Mouse (Mus musculus): ENCODE measurements around the gene Atcay. TPM values are rescaled to one million over a fixed set of nuclear protein-coding genes. Genes with fewer than 3 reads are reported as not detected.
A peak's percentile ranks its signal among the peaks of the same experiment; 100 is the strongest.

Atcay gene
- polyA plus RNA-seq, 1 experiment from 2014 or later, result not detected

DNA sequence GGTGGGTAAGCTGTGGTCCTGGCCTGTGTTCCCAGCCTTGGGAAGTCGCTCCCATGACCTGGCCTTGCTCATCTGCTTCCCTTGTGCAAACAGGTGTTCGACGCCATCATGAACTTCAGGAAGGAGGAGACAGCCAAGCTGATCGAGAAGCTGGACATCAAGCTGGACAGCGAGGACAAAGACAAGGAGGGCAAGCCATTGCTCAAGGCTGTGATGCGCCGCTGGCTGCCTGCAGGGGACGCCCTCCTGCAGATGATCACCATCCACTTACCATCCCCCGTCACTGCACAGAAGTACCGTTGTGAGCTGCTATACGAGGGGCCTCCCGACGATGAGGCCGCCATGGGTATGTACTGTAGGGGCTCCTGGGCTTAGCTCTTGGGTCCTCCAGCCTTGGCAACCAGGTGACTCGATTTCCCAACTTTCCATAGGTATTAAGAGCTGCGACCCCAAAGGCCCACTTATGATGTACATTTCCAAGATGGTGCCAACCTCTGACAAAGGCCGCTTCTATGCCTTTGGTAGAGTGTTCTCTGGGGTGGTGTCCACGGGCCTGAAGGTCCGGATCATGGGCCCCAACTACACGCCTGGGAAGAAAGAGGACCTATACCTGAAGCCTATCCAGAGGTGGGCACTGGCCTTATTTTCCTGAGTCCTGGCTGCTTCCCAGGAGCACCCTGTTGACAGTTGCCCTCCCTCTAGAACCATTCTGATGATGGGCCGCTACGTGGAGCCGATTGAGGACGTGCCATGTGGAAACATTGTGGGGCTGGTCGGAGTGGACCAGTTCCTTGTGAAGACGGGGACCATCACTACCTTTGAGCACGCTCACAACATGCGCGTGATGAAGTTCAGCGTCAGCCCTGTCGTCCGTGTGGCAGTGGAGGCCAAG is 50.9 kb downstream of the Atcay start:
- no peak overlapping the region for H3K4me3 ChIP-seq (ENCODE audit: low read depth, low read length)
- H3K36me3 ChIP-seq (ENCODE audit: insufficient read depth, low read length), result peaks cover 45% of the 10 kb centered on the region
- WGBS, result 87% methylated on average over 32 of the region's 32 CpGs
- H3K9me3 ChIP-seq (ENCODE audit: low read length), result no peaks in the 10 kb centered on the region
- H3K4me1 ChIP-seq (ENCODE audit: insufficient read depth, low read depth, low read length), result peaks cover 12% of the 10 kb centered on the region
- no peak overlapping the region for H3K9ac ChIP-seq (replicated peaks; ENCODE audit: low read depth)
- TF ChIP-seq CTCF (IDR thresholded peaks at IDR 0.05) (peak; percentile 39; the same call in 1 of the 2 replicates), EP300 (IDR thresholded peaks at IDR 0.05) (no peak)
- ATAC-seq (no peak), DNase-seq (ENCODE audit: low spot score) (no peak)
- H3K27me3 ChIP-seq (replicated peaks; ENCODE audit: insufficient read depth, low read length), result no peaks in the 10 kb centered on the region
- H3K4me2 ChIP-seq (replicated peaks; ENCODE audit: low read depth, low read length), result no peak overlapping the region
- no peak overlapping the region for H3K27ac ChIP-seq (ENCODE audit: low read length)

DNA sequence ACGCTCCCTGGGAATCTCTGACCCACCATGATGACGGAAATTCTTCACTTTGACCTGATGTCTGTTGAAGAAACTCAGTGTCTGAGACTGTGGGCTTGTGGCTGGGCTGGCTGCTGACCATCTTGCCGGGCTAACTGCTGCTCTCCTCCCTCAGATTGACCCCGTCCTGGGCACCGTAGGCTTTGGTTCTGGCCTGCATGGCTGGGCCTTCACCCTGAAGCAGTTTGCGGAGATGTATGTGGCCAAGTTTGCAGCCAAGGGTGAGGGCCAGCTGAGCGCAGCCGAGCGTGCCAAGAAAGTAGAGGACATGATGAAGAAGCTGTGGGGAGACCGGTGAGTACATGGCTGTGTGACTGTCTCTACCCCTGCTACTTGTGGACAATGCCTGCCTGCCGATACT is 51.7 kb downstream of the Atcay start:
- Histone ChIP-seq H3K9ac (replicated peaks; ENCODE audit: low read depth) (no peak overlapping the region), H3K27ac (ENCODE audit: low read length) (no peak overlapping the region), H3K4me2 (replicated peaks; ENCODE audit: low read depth, low read length) (no peak overlapping the region), H3K9me3 (ENCODE audit: low read length) (no peaks in the 10 kb centered on the region), H3K4me3 (ENCODE audit: low read depth, low read length) (no peak overlapping the region), H3K27me3 (replicated peaks; ENCODE audit: insufficient read depth, low read length) (no peaks in the 10 kb centered on the region), H3K36me3 (ENCODE audit: insufficient read depth, low read length) (peaks cover 45% of the 10 kb centered on the region), H3K4me1 (ENCODE audit: insufficient read depth, low read depth, low read length) (peaks cover 11% of the 10 kb centered on the region)
- 84% methylated on average over 11 of the region's 11 CpGs for WGBS
- ATAC-seq, result no peak
- DNase-seq (ENCODE audit: low spot score), result no peak
- TF ChIP-seq EP300 (IDR thresholded peaks at IDR 0.05) (no peak), CTCF (IDR thresholded peaks at IDR 0.05) (no peak)

DNA sequence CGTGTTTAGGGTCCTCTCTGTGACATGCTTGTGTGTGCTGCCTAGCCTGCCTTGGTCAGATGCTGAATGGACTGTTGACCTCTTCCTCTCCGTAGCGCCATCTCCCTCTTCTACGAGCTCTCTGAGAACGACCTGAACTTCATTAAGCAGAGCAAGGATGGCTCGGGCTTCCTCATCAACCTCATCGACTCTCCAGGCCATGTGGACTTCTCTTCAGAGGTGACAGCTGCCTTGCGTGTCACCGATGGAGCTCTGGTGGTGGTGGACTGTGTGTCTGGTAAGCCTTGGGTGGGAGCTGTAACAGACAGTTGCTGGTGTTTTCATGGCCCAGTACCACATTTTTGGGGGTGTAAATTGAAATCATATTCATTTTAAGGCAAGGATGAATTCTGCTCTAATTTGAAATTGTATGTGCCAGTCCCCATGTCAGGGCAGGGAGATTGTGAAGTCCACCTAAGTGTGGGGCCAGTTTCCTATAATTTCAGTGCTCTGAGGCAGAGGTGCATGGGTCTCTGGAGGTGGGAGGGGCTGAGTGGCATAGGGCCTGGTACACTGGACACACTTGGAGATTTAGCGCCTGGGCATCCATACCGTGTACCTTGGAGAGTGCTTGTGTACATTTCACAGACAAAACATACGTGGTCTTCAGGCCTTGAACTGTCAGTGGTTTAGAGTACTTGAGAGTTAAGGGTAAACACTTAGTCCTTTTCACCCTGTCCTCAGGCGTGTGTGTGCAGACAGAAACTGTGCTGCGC is 52.5 kb downstream of the Atcay start:
- H3K9me3 ChIP-seq (ENCODE audit: low read length), result no peaks in the 10 kb centered on the region
- no peaks in the 10 kb centered on the region for H3K27me3 ChIP-seq (replicated peaks; ENCODE audit: insufficient read depth, low read length)
- TF ChIP-seq EP300 (IDR thresholded peaks at IDR 0.05) (no peak), CTCF (IDR thresholded peaks at IDR 0.05) (no peak)
- 46% methylated on average over 14 of the region's 14 CpGs for WGBS
- H3K9ac ChIP-seq (replicated peaks; ENCODE audit: low read depth), result peak overlapping the region; percentile 97
- peaks cover 45% of the 10 kb centered on the region for H3K36me3 ChIP-seq (ENCODE audit: insufficient read depth, low read length)
- ATAC-seq (no peak), DNase-seq (ENCODE audit: low spot score) (no peak)
- peak overlapping the region; percentile 77 for H3K4me2 ChIP-seq (replicated peaks; ENCODE audit: low read depth, low read length)
- peaks cover 5% of the 10 kb centered on the region; the same call in 1 of the 2 replicates for H3K4me1 ChIP-seq (ENCODE audit: insufficient read depth, low read depth, low read length)
- peak overlapping the region; percentile 82 for H3K4me3 ChIP-seq (ENCODE audit: low read depth, low read length)
- no peak overlapping the region for H3K27ac ChIP-seq (ENCODE audit: low read length)

DNA sequence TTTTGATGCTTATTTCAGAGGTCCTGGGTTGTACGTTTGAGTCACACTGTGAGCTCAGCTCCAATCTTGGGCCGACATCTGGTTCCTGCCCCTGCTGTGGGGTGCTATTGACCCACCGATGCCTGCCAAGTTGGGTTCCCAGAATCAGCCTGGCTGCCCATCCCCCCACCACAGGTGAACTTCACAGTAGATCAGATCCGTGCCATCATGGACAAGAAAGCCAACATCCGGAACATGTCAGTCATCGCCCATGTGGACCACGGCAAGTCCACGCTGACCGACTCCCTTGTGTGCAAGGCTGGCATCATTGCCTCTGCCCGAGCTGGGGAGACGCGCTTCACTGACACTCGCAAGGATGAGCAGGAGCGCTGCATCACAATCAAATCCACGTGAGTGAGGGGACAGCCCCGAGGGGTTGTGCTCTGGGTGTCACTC is 53.1 kb downstream of the Atcay start:
- Histone ChIP-seq H3K36me3 (ENCODE audit: insufficient read depth, low read length) (peaks cover 45% of the 10 kb centered on the region), H3K4me2 (replicated peaks; ENCODE audit: low read depth, low read length) (peak overlapping the region; percentile 77), H3K27me3 (replicated peaks; ENCODE audit: insufficient read depth, low read length) (no peaks in the 10 kb centered on the region), H3K4me1 (ENCODE audit: insufficient read depth, low read depth, low read length) (peaks cover 5% of the 10 kb centered on the region; the same call in 1 of the 2 replicates), H3K4me3 (ENCODE audit: low read depth, low read length) (peak overlapping the region; percentile 82), H3K9ac (replicated peaks; ENCODE audit: low read depth) (peak overlapping the region; percentile 97), H3K27ac (ENCODE audit: low read length) (peak overlapping the region; percentile 93), H3K9me3 (ENCODE audit: low read length) (no peaks in the 10 kb centered on the region)
- DNase-seq (ENCODE audit: low spot score) (peak; percentile 41), ATAC-seq (no peak)
- TF ChIP-seq CTCF (IDR thresholded peaks at IDR 0.05) (no peak), EP300 (IDR thresholded peaks at IDR 0.05) (no peak)
- 7% methylated on average over 16 of the region's 16 CpGs for WGBS

DNA sequence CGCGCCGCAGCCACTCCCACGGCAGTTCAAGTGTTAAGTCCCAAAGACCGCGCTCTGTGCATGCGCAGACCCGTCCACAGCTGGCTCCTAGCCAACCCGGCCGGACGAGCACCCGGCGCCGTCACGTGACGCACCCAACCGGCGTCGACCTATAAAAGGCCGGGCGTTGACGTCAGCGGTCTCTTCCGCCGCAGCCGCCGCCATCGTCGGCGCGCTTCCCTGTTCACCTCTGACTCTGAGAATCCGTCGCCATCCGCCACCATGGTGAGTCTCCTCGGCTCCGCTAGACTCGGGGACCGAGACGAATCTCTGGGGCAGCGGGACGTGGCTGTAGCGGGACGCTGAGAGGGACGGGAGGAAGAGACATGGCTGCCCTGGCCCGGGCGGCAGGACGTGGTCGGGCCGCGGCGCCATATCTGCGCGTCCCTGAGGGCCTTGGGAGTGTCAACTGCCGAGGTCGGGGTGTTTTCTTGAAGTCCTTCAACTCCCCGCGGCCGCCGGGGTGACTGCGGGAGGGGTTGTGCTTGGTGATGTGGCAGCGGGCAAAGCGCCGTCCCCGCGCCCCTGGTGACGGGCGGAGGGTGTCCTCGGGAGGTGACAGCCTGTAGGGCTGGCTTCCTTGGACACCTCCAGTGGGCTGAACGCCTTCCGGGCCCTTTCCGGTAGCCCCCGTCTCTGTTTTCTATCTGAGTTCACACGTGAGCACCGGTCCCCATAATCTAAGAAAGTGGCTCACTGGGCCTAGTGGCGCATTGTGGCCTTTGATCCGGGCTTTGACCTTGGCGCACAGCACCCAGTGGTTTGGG is 54.0 kb downstream of the Atcay start, which contains the start of gene Eef2:
Gene Eef2 (plus strand): TSS at position 166 of the 806 bp plus-strand sequence.
- peaks cover 42% of the 10 kb centered on the region for H3K36me3 ChIP-seq (ENCODE audit: insufficient read depth, low read length)
- ATAC-seq, result peak; percentile 85
- peak within 1 kb of the TSS; percentile 93 for H3K27ac ChIP-seq (ENCODE audit: low read length)
- WGBS, result under 1% methylated on average over 76 of the region's 77 CpGs
- peak within 1 kb of the TSS; percentile 77 for H3K4me2 ChIP-seq (replicated peaks; ENCODE audit: low read depth, low read length)
- DNase-seq (ENCODE audit: low spot score), result peak; percentile 98
- H3K9ac ChIP-seq (replicated peaks; ENCODE audit: low read depth), result peak within 1 kb of the TSS; percentile 97
- no peaks in the 10 kb centered on the region for H3K9me3 ChIP-seq (ENCODE audit: low read length)
- no peaks in the 10 kb centered on the region for H3K27me3 ChIP-seq (replicated peaks; ENCODE audit: insufficient read depth, low read length)
- peak within 1 kb of the TSS; percentile 82 for H3K4me3 ChIP-seq (ENCODE audit: low read depth, low read length)
- TF ChIP-seq CTCF (IDR thresholded peaks at IDR 0.05) (no peak), EP300 (IDR thresholded peaks at IDR 0.05) (peak; percentile 1; the same call in 1 of the 2 replicates)
- peaks cover 5% of the 10 kb centered on the region; the same call in 1 of the 2 replicates for H3K4me1 ChIP-seq (ENCODE audit: insufficient read depth, low read depth, low read length)

Data from lung, postnatal 0 days (tissue).